Mouse (Mus musculus) liver, postnatal 0 days (tissue): ENCODE results near the gene Mad2l1bp.

Source experiments
- CTCF ChIP-seq: sonication (generic); IDR thresholded peaks from 2 replicates; pipeline ENCODE4 v1.5.1; 2016; ENCODE audit warnings: antibody characterized with exemption, low read depth
- EP300 ChIP-seq: IDR thresholded peaks from 2 replicates; pipeline ENCODE4 v1.6.1; 2016; ENCODE audit warnings: antibody characterized with exemption, low read depth, mild to moderate bottlenecking

- TF ChIP-seq CTCF = no peak
- 0 out of 2 replicates have a peak, but pooled peaks have one; percentile 36 for TF ChIP-seq EP300
Measured at GRCm38 (mm10) chr17:46162951-46163421, 9.6 kb upstream of the Mad2l1bp start.
